Mouse (Mus musculus) left cerebral cortex, postnatal 25 days (tissue): ENCODE measurements around the gene Ppm1j. TPM values are rescaled to one million over a fixed set of nuclear protein-coding genes. Genes with fewer than 3 reads are reported as not detected.
A peak's percentile ranks its signal among the peaks of the same experiment; 100 is the strongest.
"Not testable (repeated sequence)": the region's sequence is repeated elsewhere in the genome, so short reads cannot be mapped to it uniquely, and the experiment has no call there.

Experiments used
- DNase-seq, 2 experiments: peaks; one replicate each; pipeline ENCODE4 v3.0.0; 2022; ENCODE audit warnings: low spot score in 2 of 2, mixed read lengths in 1 of 2
- intact Hi-C: fragments of 180-260 bp; cut with DNase I; formaldehyde crosslinking; loops from one replicate; pipeline ENCODE4 v1.15.1; 2025
- total RNA-seq, 2 experiments: library from RNA; stranded (reverse); gene quantifications; 2 replicates each; pipeline ENCODE4 v1.2.3; 2021

The Ppm1j gene
- total RNA-seq, 2 experiments from 2014 or later: 0.43 to 0.76 TPM

GRCm38 (mm10) chr3:104801481-104801880 is 20.6 kb downstream of the Ppm1j start:
- intact Hi-C loops: no loop called here
- DNase-seq: no peak

GRCm38 (mm10) chr3:104804312-104804711 is 23.5 kb downstream of the Ppm1j start:
- intact Hi-C loops: no loop called here

GRCm38 (mm10) chr3:104805539-104805938 is 24.7 kb downstream of the Ppm1j start:
- DNase-seq: no peak
- intact Hi-C loops: no loop called here

More at GRCm38 (mm10) chr3:104804312-104804711, 23.5 kb downstream of the Ppm1j start:
- no peak for DNase-seq

GRCm38 (mm10) chr3:104811752-104812151 is 30.9 kb downstream of the Ppm1j start:
- no peak for DNase-seq
- intact Hi-C loops: no loop called here

- no peak for DNase-seq
- intact Hi-C loops: no loop called here
These were observed 31.4 kb downstream of the Ppm1j start for GRCm38 (mm10) chr3:104812254-104812653.

GRCm38 (mm10) chr3:104813227-104813626 is 32.4 kb downstream of the Ppm1j start:
- intact Hi-C loops: not testable (repeated sequence)

GRCm38 (mm10) chr3:104814746-104815145 is 33.9 kb downstream of the Ppm1j start:
- intact Hi-C loops: no loop called here
- no peak for DNase-seq

More at GRCm38 (mm10) chr3:104813227-104813626, 32.4 kb downstream of the Ppm1j start:
- DNase-seq: not testable (repeated sequence)

- intact Hi-C loops: no loop called here
- no peak for DNase-seq
These were observed 34.5 kb downstream of the Ppm1j start for GRCm38 (mm10) chr3:104815346-104815745.

GRCm38 (mm10) chr3:104816130-104816529 is 35.3 kb downstream of the Ppm1j start:
- DNase-seq: no peak
- intact Hi-C loops: no loop called here

GRCm38 (mm10) chr3:104817481-104817990 is 36.7 kb downstream of the Ppm1j start:
- peak in 1 of 2 experiments; percentile 31 for DNase-seq
- intact Hi-C loops: no loop called here

GRCm38 (mm10) chr3:104817991-104818748 is 37.3 kb downstream of the Ppm1j start, which contains the start of gene Mov10:
TSS of gene Mov10 (minus strand) at chr3:104818563.
- peak; percentile 31 to 51 for DNase-seq
- intact Hi-C loops: no loop called here

- DNase-seq: no peak
- intact Hi-C loops: no loop called here
These were observed 37.9 kb downstream of the Ppm1j start for GRCm38 (mm10) chr3:104818749-104819134.

GRCm38 (mm10) chr3:104820426-104820825 is 39.6 kb downstream of the Ppm1j start:
- intact Hi-C loops: no loop called here
- no peak for DNase-seq

GRCm38 (mm10) chr3:104822413-104822812 is 41.6 kb downstream of the Ppm1j start:
- intact Hi-C loops: no loop called here
- DNase-seq: no peak

Other genes starting within 250 kb of the Ppm1j start
- gene Slc16a1, start 142.4 kb upstream of the Ppm1j start, total RNA-seq: 10 to 100 TPM; 23.0 to 23.2 TPM
- under 1 TPM in 1 of 2 experiments, not detected in 1; 0.09 TPM for gene Fam19a3, start 784 bp downstream of the Ppm1j start, total RNA-seq
- 10 to 100 TPM; 32.7 to 33.5 TPM for gene Rhoc, start 7.3 kb downstream of the Ppm1j start, total RNA-seq
- 10 to 100 TPM in 1 of 2 experiments, 1 to 10 TPM in 1; 8.0 to 10.5 TPM for gene Mov10, start 37.5 kb downstream of the Ppm1j start, total RNA-seq
- gene St7l, start 82.9 kb downstream of the Ppm1j start, total RNA-seq: 10 to 100 TPM; 33.0 to 39.3 TPM
- gene Capza1, start 83.4 kb downstream of the Ppm1j start, total RNA-seq: 10 to 100 TPM; 34.5 to 40.5 TPM
- gene Wnt2b, start 180.9 kb downstream of the Ppm1j start, total RNA-seq: 1 to 10 TPM; 2.5 to 2.8 TPM